Mouse (Mus musculus): ENCODE measurements around the gene Srpk1. TPM values are rescaled to one million over a fixed set of nuclear protein-coding genes. Genes with fewer than 3 reads are reported as not detected.

The Srpk1 gene
- polyA plus RNA-seq, 1 experiment from 2014 or later: 102 TPM

GRCm38 (mm10) chr17:28612603-28613002 lies 9.9 kb downstream of the Srpk1 start:
- ATAC-seq (ENCODE audit: insufficient number of reproducible peaks, insufficient read depth, low FRiP score, low TSS enrichment, low read depth): no peak
- Histone ChIP-seq H3K9me3 (no peaks in the 10 kb centered on the region), H3K27ac (no peak overlapping the region), H3K27me3 (no peaks in the 10 kb centered on the region), H3K4me3 (replicated peaks) (no peak overlapping the region), H3K4me2 (no peak overlapping the region), H3K36me3 (peaks cover 38% of the 10 kb centered on the region), H3K4me1 (replicated peaks) (no peaks in the 10 kb centered on the region), H3K9ac (replicated peaks) (no peak overlapping the region)
- WGBS: 87% methylated on average over 2 of the region's 2 CpGs

GRCm38 (mm10) chr17:28609543-28609942 lies 13.0 kb downstream of the Srpk1 start:
- H3K4me1 ChIP-seq (replicated peaks): no peaks in the 10 kb centered on the region
- 80% methylated on average over 3 of the region's 3 CpGs for WGBS
- no peak overlapping the region for H3K4me2 ChIP-seq
- no peak overlapping the region for H3K4me3 ChIP-seq (replicated peaks)
- no peak overlapping the region for H3K27ac ChIP-seq
- H3K36me3 ChIP-seq: peaks cover 52% of the 10 kb centered on the region
- no peaks in the 10 kb centered on the region for H3K27me3 ChIP-seq
- H3K9me3 ChIP-seq: no peaks in the 10 kb centered on the region
- no peak overlapping the region for H3K9ac ChIP-seq (replicated peaks)
- no peak for ATAC-seq (ENCODE audit: insufficient number of reproducible peaks, insufficient read depth, low FRiP score, low TSS enrichment, low read depth)

- no peaks in the 10 kb centered on the region for H3K27me3 ChIP-seq
- H3K4me2 ChIP-seq: no peak overlapping the region
- no peaks in the 10 kb centered on the region for H3K9me3 ChIP-seq
- ATAC-seq (ENCODE audit: insufficient number of reproducible peaks, insufficient read depth, low FRiP score, low TSS enrichment, low read depth): no peak
- H3K9ac ChIP-seq (replicated peaks): no peak overlapping the region
- peaks cover 96% of the 10 kb centered on the region for H3K36me3 ChIP-seq
- H3K27ac ChIP-seq: no peak overlapping the region
- WGBS: 83% methylated on average over 9 of the region's 9 CpGs
- no peaks in the 10 kb centered on the region for H3K4me1 ChIP-seq (replicated peaks)
- no peak overlapping the region for H3K4me3 ChIP-seq (replicated peaks)
Measured at GRCm38 (mm10) chr17:28601557-28602250, 20.8 kb downstream of the Srpk1 start.

- Histone ChIP-seq H3K4me1 (replicated peaks) (no peaks in the 10 kb centered on the region), H3K27ac (no peak overlapping the region), H3K4me2 (no peak overlapping the region), H3K36me3 (peaks cover 96% of the 10 kb centered on the region), H3K9ac (replicated peaks) (no peak overlapping the region), H3K27me3 (no peaks in the 10 kb centered on the region), H3K4me3 (replicated peaks) (no peak overlapping the region), H3K9me3 (no peaks in the 10 kb centered on the region)
- WGBS: 90% methylated on average over 5 of the region's 5 CpGs
- no peak for ATAC-seq (ENCODE audit: insufficient number of reproducible peaks, insufficient read depth, low FRiP score, low TSS enrichment, low read depth)
Measured at GRCm38 (mm10) chr17:28600780-28601179, 21.7 kb downstream of the Srpk1 start.

- ATAC-seq (ENCODE audit: insufficient number of reproducible peaks, insufficient read depth, low FRiP score, low TSS enrichment, low read depth): no peak
- no peak overlapping the region for H3K4me3 ChIP-seq (replicated peaks)
- no peak overlapping the region for H3K27ac ChIP-seq
- peaks cover 96% of the 10 kb centered on the region for H3K36me3 ChIP-seq
- no peaks in the 10 kb centered on the region for H3K4me1 ChIP-seq (replicated peaks)
- H3K9me3 ChIP-seq: no peaks in the 10 kb centered on the region
- WGBS: 62% methylated on average over 4 of the region's 4 CpGs
- H3K4me2 ChIP-seq: no peak overlapping the region
- H3K9ac ChIP-seq (replicated peaks): no peak overlapping the region
- no peaks in the 10 kb centered on the region for H3K27me3 ChIP-seq
Measured at GRCm38 (mm10) chr17:28593965-28594364, 28.5 kb downstream of the Srpk1 start.

GRCm38 (mm10) chr17:28592998-28593397 lies 29.5 kb downstream of the Srpk1 start:
- H3K9me3 ChIP-seq: no peaks in the 10 kb centered on the region
- no peaks in the 10 kb centered on the region for H3K27me3 ChIP-seq
- H3K4me3 ChIP-seq (replicated peaks): no peak overlapping the region
- no peak overlapping the region for H3K9ac ChIP-seq (replicated peaks)
- H3K4me2 ChIP-seq: no peak overlapping the region
- WGBS: 26% methylated on average over 4 of the region's 4 CpGs
- no peak for ATAC-seq (ENCODE audit: insufficient number of reproducible peaks, insufficient read depth, low FRiP score, low TSS enrichment, low read depth)
- peaks cover 96% of the 10 kb centered on the region for H3K36me3 ChIP-seq
- H3K27ac ChIP-seq: no peak overlapping the region
- no peaks in the 10 kb centered on the region for H3K4me1 ChIP-seq (replicated peaks)

- H3K9ac ChIP-seq (replicated peaks): no peak overlapping the region
- H3K36me3 ChIP-seq: peaks cover 95% of the 10 kb centered on the region
- WGBS: 95% methylated on average over 5 of the region's 5 CpGs
- ATAC-seq (ENCODE audit: insufficient number of reproducible peaks, insufficient read depth, low FRiP score, low TSS enrichment, low read depth): no peak
- H3K4me1 ChIP-seq (replicated peaks): no peaks in the 10 kb centered on the region
- H3K4me3 ChIP-seq (replicated peaks): no peak overlapping the region
- H3K9me3 ChIP-seq: no peaks in the 10 kb centered on the region
- H3K4me2 ChIP-seq: no peak overlapping the region
- no peaks in the 10 kb centered on the region for H3K27me3 ChIP-seq
- H3K27ac ChIP-seq: no peak overlapping the region
Measured at GRCm38 (mm10) chr17:28591476-28591875, 31.0 kb downstream of the Srpk1 start.

GRCm38 (mm10) chr17:28590596-28590995 lies 31.9 kb downstream of the Srpk1 start:
- 93% methylated on average over 3 of the region's 3 CpGs for WGBS
- H3K27me3 ChIP-seq: no peaks in the 10 kb centered on the region

GRCm38 (mm10) chr17:28588591-28588990 lies 33.9 kb downstream of the Srpk1 start:
- no peak overlapping the region for H3K27ac ChIP-seq
- no peaks in the 10 kb centered on the region for H3K9me3 ChIP-seq
- H3K4me2 ChIP-seq: no peak overlapping the region
- no peak overlapping the region for H3K4me3 ChIP-seq (replicated peaks)
- no peak for ATAC-seq (ENCODE audit: insufficient number of reproducible peaks, insufficient read depth, low FRiP score, low TSS enrichment, low read depth)
- WGBS: 78% methylated on average over 2 of the region's 2 CpGs
- no peak overlapping the region for H3K9ac ChIP-seq (replicated peaks)
- peaks cover 71% of the 10 kb centered on the region for H3K36me3 ChIP-seq
- H3K4me1 ChIP-seq (replicated peaks): no peaks in the 10 kb centered on the region
- no peaks in the 10 kb centered on the region for H3K27me3 ChIP-seq

More at GRCm38 (mm10) chr17:28590596-28590995, 31.9 kb downstream of the Srpk1 start:
- H3K9me3 ChIP-seq: no peaks in the 10 kb centered on the region
- no peaks in the 10 kb centered on the region for H3K4me1 ChIP-seq (replicated peaks)
- H3K4me3 ChIP-seq (replicated peaks): no peak overlapping the region
- H3K27ac ChIP-seq: no peak overlapping the region
- peaks cover 89% of the 10 kb centered on the region for H3K36me3 ChIP-seq
- no peak overlapping the region for H3K9ac ChIP-seq (replicated peaks)
- ATAC-seq (ENCODE audit: insufficient number of reproducible peaks, insufficient read depth, low FRiP score, low TSS enrichment, low read depth): no peak
- H3K4me2 ChIP-seq: no peak overlapping the region

- Histone ChIP-seq H3K36me3 (peaks cover 51% of the 10 kb centered on the region), H3K4me1 (replicated peaks) (no peaks in the 10 kb centered on the region), H3K9ac (replicated peaks) (no peak overlapping the region), H3K4me3 (replicated peaks) (no peak overlapping the region), H3K27ac (no peak overlapping the region), H3K27me3 (no peaks in the 10 kb centered on the region), H3K4me2 (no peak overlapping the region), H3K9me3 (no peaks in the 10 kb centered on the region)
- WGBS: 48% methylated on average over 3 of the region's 3 CpGs
- no peak for ATAC-seq (ENCODE audit: insufficient number of reproducible peaks, insufficient read depth, low FRiP score, low TSS enrichment, low read depth)
Measured at GRCm38 (mm10) chr17:28586509-28586908, 36.0 kb downstream of the Srpk1 start.

GRCm38 (mm10) chr17:28581056-28581455 lies 41.5 kb downstream of the Srpk1 start:
- 51% methylated on average over 2 of the region's 2 CpGs for WGBS

GRCm38 (mm10) chr17:28580396-28580795 lies 42.1 kb downstream of the Srpk1 start:
- H3K4me2 ChIP-seq: no peak overlapping the region
- H3K36me3 ChIP-seq: no peaks in the 10 kb centered on the region
- H3K27ac ChIP-seq: no peak overlapping the region
- no peak overlapping the region for H3K9ac ChIP-seq (replicated peaks)
- no peaks in the 10 kb centered on the region for H3K9me3 ChIP-seq
- H3K27me3 ChIP-seq: peaks cover 5% of the 10 kb centered on the region; the same call in 1 of the 2 replicates
- WGBS: 4% methylated on average over 9 of the region's 9 CpGs
- H3K4me1 ChIP-seq (replicated peaks): peaks cover 5% of the 10 kb centered on the region; the same call in 1 of the 2 replicates
- no peak for ATAC-seq (ENCODE audit: insufficient number of reproducible peaks, insufficient read depth, low FRiP score, low TSS enrichment, low read depth)
- H3K4me3 ChIP-seq (replicated peaks): no peak overlapping the region

More at GRCm38 (mm10) chr17:28581056-28581455, 41.5 kb downstream of the Srpk1 start:
- Histone ChIP-seq H3K4me3 (replicated peaks) (no peak overlapping the region), H3K27me3 (peaks cover under 1% of the 10 kb centered on the region; the same call in 1 of the 2 replicates), H3K36me3 (no peaks in the 10 kb centered on the region), H3K4me1 (replicated peaks) (no peaks in the 10 kb centered on the region), H3K9ac (replicated peaks) (no peak overlapping the region), H3K4me2 (no peak overlapping the region), H3K9me3 (no peaks in the 10 kb centered on the region), H3K27ac (no peak overlapping the region)
- ATAC-seq (ENCODE audit: insufficient number of reproducible peaks, insufficient read depth, low FRiP score, low TSS enrichment, low read depth): no peak
